Mouse (Mus musculus): ENCODE results near the gene Prkg1.

DNA sequence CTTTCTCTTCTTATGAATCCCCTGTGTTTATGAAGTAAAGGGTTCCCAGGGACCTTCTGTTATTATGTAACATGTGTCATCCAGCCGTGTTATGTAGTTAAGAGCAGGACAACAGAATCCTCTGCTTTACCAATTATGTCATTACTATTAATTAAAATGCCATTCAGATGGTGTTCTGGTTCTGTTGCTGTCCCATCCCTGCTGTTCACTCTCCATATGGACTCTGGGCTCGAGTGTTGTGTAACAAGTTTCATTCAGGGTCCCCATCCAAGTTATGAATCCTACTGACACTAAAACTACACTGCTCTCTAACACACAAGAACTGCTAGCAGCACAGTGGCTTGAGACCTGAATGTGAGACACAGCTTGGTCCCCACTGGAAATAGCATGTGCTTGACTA lies 102.0 kb downstream of the Prkg1 start:
- TF ChIP-seq CTCF (IDR thresholded peaks at IDR 0.05; ENCODE audit: control insufficient read depth, insufficient read depth, low read length) (no peak), POLR2A (IDR thresholded peaks at IDR 0.05; ENCODE audit: borderline replicate concordance, control insufficient read depth, low read depth, low read length) (no peak)

Data from bone marrow, adult 2 months (tissue).